Mouse (Mus musculus) MEL (cell line): Measurements from ENCODE around the gene Tnfsf10.

Source experiments
- CTCF ChIP-seq, 3 experiments: IDR thresholded peaks in 2 of 3; conservative IDR thresholded peaks in 1 of 3; 2 replicates each; pipeline ENCODE4 v1.5.1; 2011 to 2012; ENCODE audit warnings: low read length in 3 of 3, low read depth in 2 of 3, mild to moderate bottlenecking in 2 of 3, improper control_type of control experiment in 1 of 3, inconsistent platforms in 1 of 3, mixed read lengths in 1 of 3, moderate library complexity in 1 of 3; ENCODE audit not compliant: control insufficient read depth in 1 of 3, insufficient read depth in 1 of 3, poor library complexity in 1 of 3, severe bottlenecking in 1 of 3
- E2F4 ChIP-seq: IDR thresholded peaks from 2 replicates; pipeline ENCODE4 v1.6.1; 2011; ENCODE audit warnings: low read depth, low read length, improper control_type of control experiment, borderline replicate concordance
- JUND ChIP-seq: IDR thresholded peaks from 2 replicates; pipeline ENCODE4 v1.6.1; 2011; ENCODE audit warnings: low read depth, mild to moderate bottlenecking, improper control_type of control experiment, low read length
- POLR2AphosphoS2 ChIP-seq: IDR thresholded peaks from 2 replicates; pipeline ENCODE4 v1.6.1; 2011; ENCODE audit warnings: low read length, improper control_type of control experiment
- TCF12 ChIP-seq: IDR thresholded peaks from 2 replicates; pipeline ENCODE4 v1.6.1; 2014; ENCODE audit warnings: low read depth, mild to moderate bottlenecking, inconsistent platforms, low read length, improper control_type of control experiment, moderate library complexity
- UBTF ChIP-seq: IDR thresholded peaks from 2 replicates; pipeline ENCODE4 v1.6.1; 2012; ENCODE audit warnings: low read depth, mild to moderate bottlenecking, inconsistent platforms, low read length, improper control_type of control experiment, moderate library complexity, borderline replicate concordance; ENCODE audit not compliant: insufficient read depth
- ZNF384 ChIP-seq: IDR thresholded peaks from 2 replicates; pipeline ENCODE4 v1.6.1; 2012; ENCODE audit warnings: low read depth, mild to moderate bottlenecking, inconsistent platforms, low read length, improper control_type of control experiment

- TF ChIP-seq ZNF384 (no peak), JUND (no peak), UBTF (no peak), CTCF (IDR thresholded peaks at IDR 0.05 in 2 of 3, conservative IDR thresholded peaks at IDR 0.05 in 1 of 3; ENCODE audit: control insufficient read depth in 1 of 3, insufficient read depth in 1 of 3, low read depth in 2 of 3, low read length in 3 of 3, poor library complexity in 1 of 3, severe bottlenecking in 1 of 3) (no peak), TCF12 (no peak), POLR2AphosphoS2 (no peak), E2F4 (no peak)
These were observed 53.3 kb downstream of the Tnfsf10 start for GRCm38 (mm10) chr3:27370125-27370524.
